Mouse (Mus musculus) CH12.LX (cell line): ENCODE data around the gene Lefty2. TPM values are rescaled to one million over a fixed set of nuclear protein-coding genes. Genes with fewer than 3 reads are reported as not detected.
A peak's percentile ranks its signal among the peaks of the same experiment; 100 is the strongest.

Experiments
- DNase-seq: peaks from one replicate; pipeline ENCODE4 v3.0.0-alpha.2; 2013; ENCODE audit errors: extremely low read depth
- H3K27ac ChIP-seq: 2 replicates; pipeline ENCODE4 v1.5.1; 2012; ENCODE audit warnings: low read depth, mild to moderate bottlenecking, control low read depth, moderate library complexity; ENCODE audit not compliant: insufficient read depth
- H3K27me3 ChIP-seq: replicated peaks from 2 replicates; pipeline ENCODE3; 2012; ENCODE audit warnings: inconsistent platforms
- H3K36me3 ChIP-seq, 2 experiments: replicated peaks in 1 of 2; 2 replicates each; pipeline versions ENCODE3 to v1.6.1; 2012; ENCODE audit warnings: inconsistent platforms in 1 of 2, low read length in 1 of 2, mild to moderate bottlenecking in 1 of 2, mixed read lengths in 1 of 2, moderate library complexity in 1 of 2; ENCODE audit not compliant: control insufficient read depth in 1 of 2, insufficient read depth in 1 of 2
- H3K4me1 ChIP-seq, 2 experiments: 2 replicates each; pipeline ENCODE4 v1.6.1; 2012; ENCODE audit warnings: inconsistent platforms in 1 of 2, moderate library complexity in 1 of 2; ENCODE audit not compliant: insufficient read depth in 2 of 2, control insufficient read depth in 1 of 2
- H3K4me2 ChIP-seq: 2 replicates; pipeline ENCODE4 v1.6.1; 2012; ENCODE audit warnings: low read depth, mild to moderate bottlenecking, control low read depth; ENCODE audit not compliant: poor library complexity, insufficient read depth, severe bottlenecking
- H3K4me3 ChIP-seq, 3 experiments: fragments of 150-350 bp in 1 of 3; sonication (generic) in 1 of 3; replicated peaks in 1 of 3; 2 replicates each; pipeline versions ENCODE3 to v1.5.1; 2011 to 2012; ENCODE audit warnings: low read depth in 2 of 3, low read length in 2 of 3, mild to moderate bottlenecking in 2 of 3, moderate library complexity in 2 of 3, control low read depth in 1 of 3, improper control_type of control experiment in 1 of 3, inconsistent platforms in 1 of 3, mixed read lengths in 1 of 3; ENCODE audit not compliant: poor library complexity in 1 of 3
- H3K79me2 ChIP-seq: replicated peaks from 2 replicates; pipeline ENCODE4 v1.6.1; 2012; ENCODE audit warnings: mild to moderate bottlenecking, moderate library complexity; ENCODE audit not compliant: control insufficient read depth, poor library complexity, insufficient read depth, severe bottlenecking; ENCODE audit errors: extremely low read depth
- H3K9ac ChIP-seq: 2 replicates; pipeline ENCODE4 v1.6.1; 2012; ENCODE audit warnings: low read depth, mild to moderate bottlenecking, control low read depth, moderate library complexity; ENCODE audit not compliant: insufficient read depth
- H3K9me3 ChIP-seq: replicated peaks from 2 replicates; pipeline ENCODE3; 2012; ENCODE audit warnings: low read length, inconsistent platforms, mixed read lengths
- BHLHE40 ChIP-seq: IDR thresholded peaks from 2 replicates; pipeline ENCODE4 v1.6.1; 2011; ENCODE audit warnings: mild to moderate bottlenecking, low read depth, low read length, improper control_type of control experiment
- CHD1 ChIP-seq: IDR thresholded peaks from 2 replicates; pipeline ENCODE4 v1.6.1; 2012; ENCODE audit warnings: low read depth, low read length, improper control_type of control experiment, inconsistent platforms
- CHD2 ChIP-seq: IDR thresholded peaks from 2 replicates; pipeline ENCODE4 v1.6.1; 2011; ENCODE audit warnings: low read length, improper control_type of control experiment
- CTCF ChIP-seq, 2 experiments: IDR thresholded peaks in 1 of 2; conservative IDR thresholded peaks in 1 of 2; 2 replicates each; pipeline ENCODE4 v1.5.1; 2011 to 2012; ENCODE audit warnings: low read depth in 2 of 2, low read length in 2 of 2, improper control_type of control experiment in 1 of 2, inconsistent platforms in 1 of 2, mild to moderate bottlenecking in 1 of 2, moderate library complexity in 1 of 2
- E2F4 ChIP-seq: IDR thresholded peaks from 2 replicates; pipeline ENCODE4 v1.6.1; 2011; ENCODE audit warnings: low read depth, low read length, improper control_type of control experiment; ENCODE audit not compliant: insufficient replicate concordance
- EP300 ChIP-seq: IDR thresholded peaks from 2 replicates; pipeline ENCODE4 v1.6.1; 2011; ENCODE audit warnings: low read length, improper control_type of control experiment
- ETS1 ChIP-seq: conservative IDR thresholded peaks from 2 replicates; pipeline ENCODE4 v1.6.1; 2012; ENCODE audit warnings: low read depth, mild to moderate bottlenecking, inconsistent platforms, low read length, improper control_type of control experiment, moderate library complexity
- IRF4 ChIP-seq: IDR thresholded peaks from 2 replicates; pipeline ENCODE4 v1.6.1; 2014; ENCODE audit warnings: low read depth, mild to moderate bottlenecking, inconsistent platforms, low read length, improper control_type of control experiment
- JUN ChIP-seq: IDR thresholded peaks from 2 replicates; pipeline ENCODE4 v1.6.1; 2011; ENCODE audit warnings: low read depth, mild to moderate bottlenecking, low read length, improper control_type of control experiment, moderate library complexity; ENCODE audit not compliant: insufficient read depth
- JUND ChIP-seq: conservative IDR thresholded peaks from 2 replicates; pipeline ENCODE4 v1.6.1; 2011; ENCODE audit warnings: low read depth, low read length, improper control_type of control experiment
- MAFK ChIP-seq: IDR thresholded peaks from 2 replicates; pipeline ENCODE4 v1.6.1; 2011; ENCODE audit warnings: low read length, improper control_type of control experiment; ENCODE audit not compliant: insufficient replicate concordance
- MAX ChIP-seq: IDR thresholded peaks from 2 replicates; pipeline ENCODE4 v1.6.1; 2011; ENCODE audit warnings: low read length, improper control_type of control experiment
- MXI1 ChIP-seq: IDR thresholded peaks from 2 replicates; pipeline ENCODE4 v1.6.1; 2011; ENCODE audit warnings: mild to moderate bottlenecking, low read depth, low read length, improper control_type of control experiment
- MYC ChIP-seq: IDR thresholded peaks from 2 replicates; pipeline ENCODE4 v1.6.1; 2011; ENCODE audit warnings: low read depth, mild to moderate bottlenecking, improper control_type of control experiment, low read length
- NELFE ChIP-seq: IDR thresholded peaks from 2 replicates; pipeline ENCODE4 v1.6.1; 2011; ENCODE audit warnings: low read depth, low read length, improper control_type of control experiment
- POLR2AphosphoS2 ChIP-seq: IDR thresholded peaks from 2 replicates; pipeline ENCODE4 v1.6.1; 2011; ENCODE audit warnings: low read depth, low read length, improper control_type of control experiment
- RAD21 ChIP-seq: IDR thresholded peaks from 2 replicates; pipeline ENCODE4 v1.6.1; 2011; ENCODE audit warnings: low read depth, mild to moderate bottlenecking, low read length, improper control_type of control experiment, moderate library complexity
- TBP ChIP-seq: conservative IDR thresholded peaks from 2 replicates; pipeline ENCODE4 v1.6.1; 2011; ENCODE audit warnings: low read depth, low read length, improper control_type of control experiment
- ZC3H11A ChIP-seq: IDR thresholded peaks from 2 replicates; pipeline ENCODE4 v1.6.1; 2012; ENCODE audit warnings: low read depth, mild to moderate bottlenecking, inconsistent platforms, low read length, improper control_type of control experiment
- ZKSCAN1 ChIP-seq: IDR thresholded peaks from 2 replicates; pipeline ENCODE4 v1.6.1; 2012; ENCODE audit warnings: low read depth, inconsistent platforms, low read length, improper control_type of control experiment, borderline replicate concordance
- ZMIZ1 ChIP-seq: IDR thresholded peaks from 2 replicates; pipeline ENCODE4 v1.6.1; 2012; ENCODE audit warnings: low read depth, mild to moderate bottlenecking, inconsistent platforms, low read length, improper control_type of control experiment
- ZNF384 ChIP-seq: IDR thresholded peaks from 2 replicates; pipeline ENCODE4 v1.6.1; 2012; ENCODE audit warnings: low read depth, low read length, improper control_type of control experiment, inconsistent platforms
- dilution Hi-C: fragments of 300-500 bp; cut with MboI; formaldehyde crosslinking; loops from 2 replicates; pipeline ENCODE4 v1.14.3; 2020; ENCODE audit warnings: low sequenced_read_pairs; ENCODE audit not compliant: extremely low pct_unique_long_range_greater_than_20kb, extremely low pct_ligation_motif_present
- in situ Hi-C: fragments of 300-500 bp; cut with MboI; formaldehyde crosslinking; loops from 3 replicates; pipeline ENCODE4 v1.14.3; 2019; ENCODE audit warnings: low sequenced_read_pairs, low pct_ligation_motif_present, low pct_unique_long_range_greater_than_20kb, mixed read lengths
- polyA plus RNA-seq: library from polyadenylated mRNA; unstranded; fragments of >175 nt; gene quantifications from 2 replicates; pipeline ENCODE4 v1.2.1, GENCODE M21; 2012; ENCODE audit warnings: low read depth; ENCODE audit not compliant: insufficient read length
- total RNA-seq, 2 experiments: library from RNA; depleted of rRNA; stranded (reverse); fragments of 300-350 nt in 1 of 2; fragments of >200 nt in 1 of 2; gene quantifications; 2 replicates each; pipeline ENCODE4 v1.2.3; 2012 to 2014

The Lefty2 gene
- total and polyA plus RNA-seq, 3 experiments = not detected

GRCm38 (mm10) chr1:180943032-180943644 lies 50.2 kb downstream of the Lefty2 start:
- Histone ChIP-seq H3K4me1 (peaks cover 11 to 34% of the 10 kb centered on the region in 2 experiments), H3K4me2 (peak overlapping the region; percentile 83), H3K4me3 (peak overlapping the region; percentile 60 to 78 (median 70)), H3K79me2 (no peaks in the 10 kb centered on the region), H3K9me3 (no peaks in the 10 kb centered on the region), H3K27me3 (peaks cover 33% of the 10 kb centered on the region), H3K27ac (no peak overlapping the region), H3K36me3 (peaks cover 0 to 12% of the 10 kb centered on the region in 2 experiments), H3K9ac (no peak overlapping the region)
- no peak for TF ChIP-seq MAFK
- no peak for TF ChIP-seq MXI1
- TF ChIP-seq ZC3H11A = no peak
- no peak for TF ChIP-seq TBP
- TF ChIP-seq BHLHE40 = no peak
- no peak for TF ChIP-seq JUN
- TF ChIP-seq ZKSCAN1 = no peak
- TF ChIP-seq CHD2 = no peak
- no peak for TF ChIP-seq ETS1
- no peak for TF ChIP-seq EP300
- dilution Hi-C loops (no loop called here), in situ Hi-C loops (no loop called here)
- DNase-seq = no peak

- Histone ChIP-seq H3K27ac (no peak overlapping the region), H3K4me3 (no peak overlapping the region), H3K4me2 (no peak overlapping the region)
These were observed 51.0 kb downstream of the Lefty2 start for GRCm38 (mm10) chr1:180943896-180944295.

GRCm38 (mm10) chr1:180944553-180944952 lies 51.6 kb downstream of the Lefty2 start:
- no peak for DNase-seq
- in situ Hi-C loops = no loop called here

More at GRCm38 (mm10) chr1:180943896-180944295, 51.0 kb downstream of the Lefty2 start:
- no peaks in the 10 kb centered on the region for H3K79me2 ChIP-seq
- in situ Hi-C loops = no loop called here
- peaks cover 33% of the 10 kb centered on the region for H3K27me3 ChIP-seq
- no peak overlapping the region for H3K9ac ChIP-seq
- no peak for TF ChIP-seq ZNF384
- TF ChIP-seq RAD21 = no peak
- TF ChIP-seq ZKSCAN1 = no peak
- TF ChIP-seq CTCF (conservative IDR thresholded peaks at IDR 0.05 in 1 of 2, IDR thresholded peaks at IDR 0.05 in 1 of 2; ENCODE audit: low read depth in 2 of 2, low read length in 2 of 2) = peak in 1 of 2 experiments; percentile 16; a peak in 1 of 4 replicates
- TF ChIP-seq CHD2 = no peak
- no peak for DNase-seq
- H3K9me3 ChIP-seq = no peaks in the 10 kb centered on the region
- dilution Hi-C loops = no loop called here
- peaks cover 11 to 34% of the 10 kb centered on the region in 2 experiments for H3K4me1 ChIP-seq
- H3K36me3 ChIP-seq = peaks cover 0 to 17% of the 10 kb centered on the region in 2 experiments

More at GRCm38 (mm10) chr1:180944553-180944952, 51.6 kb downstream of the Lefty2 start:
- no peak overlapping the region for H3K27ac ChIP-seq
- H3K9me3 ChIP-seq = no peaks in the 10 kb centered on the region
- no peak overlapping the region for H3K9ac ChIP-seq
- peaks cover 0 to 21% of the 10 kb centered on the region in 2 experiments for H3K36me3 ChIP-seq
- H3K4me2 ChIP-seq = no peak overlapping the region
- peaks cover 33% of the 10 kb centered on the region for H3K27me3 ChIP-seq
- dilution Hi-C loops = no loop called here
- no peak for TF ChIP-seq MYC
- TF ChIP-seq POLR2AphosphoS2 = no peak
- no peak for TF ChIP-seq RAD21
- no peak for TF ChIP-seq E2F4
- no peak for TF ChIP-seq TBP
- TF ChIP-seq NELFE = no peak
- TF ChIP-seq ZC3H11A = no peak
- no peak for TF ChIP-seq ZNF384
- TF ChIP-seq JUND = no peak
- no peak for TF ChIP-seq ZMIZ1
- TF ChIP-seq MAX = no peak
- TF ChIP-seq IRF4 = no peak
- TF ChIP-seq MXI1 = no peak
- no peak for TF ChIP-seq CHD1
- H3K79me2 ChIP-seq = no peaks in the 10 kb centered on the region
- H3K4me1 ChIP-seq = peaks cover 11 to 34% of the 10 kb centered on the region in 2 experiments
- no peak overlapping the region for H3K4me3 ChIP-seq
